Mouse (Mus musculus) brown adipose tissue, adult 24 weeks (tissue): ENCODE measurements around the gene Rcn1. TPM values are rescaled to one million over a fixed set of nuclear protein-coding genes. Genes with fewer than 3 reads are reported as not detected.

ENCODE experiments used
- H3K27ac ChIP-seq: fragments of 200-500 bp; replicated peaks from 2 replicates; pipeline ENCODE4 v1.5.1; 2012; ENCODE audit warnings: low read depth, mild to moderate bottlenecking, low read length
- H3K4me1 ChIP-seq: fragments of 200-500 bp; 2 replicates; pipeline ENCODE4 v1.6.1; 2012; ENCODE audit warnings: low read length, mixed read lengths; ENCODE audit not compliant: control insufficient read depth, insufficient read depth, insufficient read length
- H3K4me3 ChIP-seq: fragments of 200-500 bp; 2 replicates; pipeline ENCODE4 v1.5.1; 2012; ENCODE audit warnings: low read depth, mild to moderate bottlenecking, low read length, moderate library complexity; ENCODE audit not compliant: insufficient read depth
- polyA plus RNA-seq: library from polyadenylated mRNA; stranded (reverse); fragments of >200 nt; gene quantifications from 2 replicates; pipeline ENCODE4 v1.2.4, GENCODE M21; 2012; ENCODE audit not compliant: missing spikeins, insufficient read depth, insufficient read length

Rcn1 gene
- polyA plus RNA-seq, 1 experiment: 5.2 TPM

DNA sequence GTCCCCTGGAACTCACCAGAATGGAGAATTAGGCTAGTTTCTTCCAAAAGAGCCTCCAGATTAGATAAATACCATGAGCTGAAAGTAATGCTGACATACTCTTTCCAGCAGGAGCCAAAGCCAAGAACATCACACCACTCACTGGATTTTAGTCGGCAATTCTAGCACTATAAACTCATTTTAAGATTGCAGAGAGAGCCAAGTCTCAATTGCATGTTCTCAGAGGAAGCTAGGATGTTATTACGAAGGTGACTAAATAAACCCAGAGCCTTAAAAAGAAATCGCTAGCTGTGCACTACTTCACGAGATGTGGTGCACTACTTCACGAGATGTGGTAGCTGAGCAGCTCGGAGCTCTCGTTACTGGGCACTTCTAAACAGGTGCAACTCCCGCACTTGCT, 16.1 kb downstream of the Rcn1 start:
- no peak overlapping the region for H3K27ac ChIP-seq
- H3K4me3 ChIP-seq: no peak overlapping the region
- no peaks in the 10 kb centered on the region for H3K4me1 ChIP-seq

DNA sequence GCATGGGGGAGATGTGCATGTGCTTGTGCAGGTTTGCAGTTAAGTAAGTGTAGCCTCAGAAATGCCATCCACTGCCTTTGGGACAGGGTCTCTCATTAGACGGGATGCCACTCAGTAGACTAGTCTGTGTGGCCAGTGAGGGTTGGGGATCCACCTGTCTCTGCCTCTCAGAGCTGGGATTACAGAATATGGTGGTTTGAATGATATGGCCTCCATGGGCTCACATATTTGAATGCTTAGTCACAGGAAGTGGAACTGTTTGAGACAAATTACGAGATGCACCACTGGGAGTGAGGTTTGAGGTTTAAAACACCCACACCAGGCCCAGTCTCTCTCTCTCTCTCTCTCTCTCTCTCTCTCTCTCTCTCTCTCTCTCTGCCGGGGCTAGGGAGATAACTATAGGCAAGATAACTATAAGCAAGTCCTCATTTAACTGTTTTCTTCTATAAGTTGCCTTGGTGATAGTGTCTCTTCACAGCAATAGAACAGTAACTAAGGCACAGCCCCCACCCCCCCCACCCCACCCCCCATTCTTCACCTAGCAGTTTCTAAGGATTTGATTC, 18.3 kb downstream of the Rcn1 start:
- Histone ChIP-seq H3K4me3 (no peak overlapping the region), H3K27ac (no peak overlapping the region), H3K4me1 (no peaks in the 10 kb centered on the region; the same call in 1 of the 2 replicates)

DNA sequence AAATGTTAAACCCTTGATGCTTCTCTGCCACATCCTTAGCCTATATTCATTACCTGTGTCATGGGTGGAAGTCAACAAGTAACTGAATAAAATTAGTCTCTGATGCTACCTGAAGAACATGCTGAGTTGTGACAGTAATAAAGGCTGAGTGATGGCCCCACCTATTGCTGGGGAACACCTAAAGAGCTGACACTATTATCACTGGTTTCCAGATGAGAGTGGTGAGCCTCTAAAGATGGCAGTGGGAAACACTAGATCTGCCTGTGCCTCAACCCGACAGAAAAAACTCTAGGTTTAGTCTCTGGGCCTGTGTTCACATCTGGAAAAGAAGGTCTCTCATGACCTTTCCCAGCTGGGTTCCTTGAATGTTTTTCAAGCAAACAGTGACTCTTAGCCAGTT, 19.4 kb downstream of the Rcn1 start:
- no peak overlapping the region for H3K4me3 ChIP-seq
- H3K27ac ChIP-seq: no peak overlapping the region
- no peaks in the 10 kb centered on the region; the same call in 1 of the 2 replicates for H3K4me1 ChIP-seq

DNA sequence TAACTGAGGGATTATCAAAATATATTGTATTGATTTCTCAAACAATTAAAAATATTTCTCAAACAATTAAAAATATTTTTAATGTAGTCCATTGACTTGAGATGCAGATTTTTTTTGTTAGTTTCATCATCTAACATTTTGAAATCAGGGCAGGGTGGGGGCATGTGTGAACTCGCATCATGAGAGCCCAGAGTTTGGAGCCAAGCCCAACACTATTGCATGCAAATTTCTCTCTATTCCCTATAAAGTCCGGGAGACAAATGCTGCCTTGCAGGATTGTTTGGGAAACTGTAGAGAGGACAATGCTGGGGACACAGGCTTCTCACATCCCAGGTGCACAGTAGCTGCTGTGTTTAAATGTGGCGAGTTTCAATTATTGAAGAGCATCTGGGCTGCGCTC, 23.4 kb downstream of the Rcn1 start:
- Histone ChIP-seq H3K4me3 (no peak overlapping the region), H3K4me1 (no peaks in the 10 kb centered on the region; the same call in 1 of the 2 replicates), H3K27ac (no peak overlapping the region)

DNA sequence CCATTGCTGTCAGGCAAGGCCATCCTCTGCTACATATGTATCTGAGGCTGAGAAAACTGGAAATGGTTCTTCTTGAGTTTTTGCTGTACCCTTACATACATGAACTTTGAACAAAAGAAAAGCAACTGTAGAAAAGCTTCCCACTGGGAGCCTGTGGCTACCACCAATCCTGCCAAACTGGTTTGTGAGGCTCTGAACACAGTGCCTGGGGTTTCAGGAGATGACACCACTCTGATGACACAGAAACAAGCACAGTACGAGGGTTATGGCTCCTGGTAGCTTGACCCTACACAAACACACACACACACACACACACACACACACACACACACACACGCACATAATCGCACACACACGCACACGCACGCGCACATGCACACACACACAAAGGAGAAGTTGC, 23.9 kb downstream of the Rcn1 start:
- Histone ChIP-seq H3K4me3 (no peak overlapping the region), H3K4me1 (no peaks in the 10 kb centered on the region; the same call in 1 of the 2 replicates), H3K27ac (no peak overlapping the region)

DNA sequence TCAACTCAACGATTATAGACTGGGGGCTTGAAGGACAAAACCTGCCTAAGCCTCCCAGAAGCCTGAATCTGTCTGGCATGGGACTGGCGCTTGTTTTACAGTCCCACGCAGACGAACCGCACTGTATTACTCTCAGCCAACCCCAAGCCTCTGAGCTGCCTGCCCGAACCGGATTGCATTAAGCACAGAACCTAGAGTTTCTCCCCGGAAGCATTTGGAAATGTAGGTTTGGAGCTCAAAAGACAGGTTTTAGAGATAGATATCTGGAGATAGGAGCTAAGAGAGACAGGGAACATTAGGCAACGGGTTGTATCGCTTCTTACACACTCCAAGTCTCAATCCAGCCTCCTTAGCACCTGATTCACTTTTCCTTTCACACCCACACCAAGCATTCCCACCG, 25.5 kb downstream of the Rcn1 start:
- Histone ChIP-seq H3K27ac (no peak overlapping the region), H3K4me1 (no peaks in the 10 kb centered on the region; the same call in 1 of the 2 replicates), H3K4me3 (no peak overlapping the region)

- Histone ChIP-seq H3K4me1 (no peaks in the 10 kb centered on the region; the same call in 1 of the 2 replicates), H3K4me3 (no peak overlapping the region), H3K27ac (no peak overlapping the region)
Observed at GRCm38 (mm10) chr2:105372727-105373126, 26.4 kb downstream of the Rcn1 start.

GRCm38 (mm10) chr2:105372156-105372555, 27.0 kb downstream of the Rcn1 start:
- Histone ChIP-seq H3K4me3 (no peak overlapping the region), H3K27ac (no peak overlapping the region), H3K4me1 (no peaks in the 10 kb centered on the region; the same call in 1 of the 2 replicates)

DNA sequence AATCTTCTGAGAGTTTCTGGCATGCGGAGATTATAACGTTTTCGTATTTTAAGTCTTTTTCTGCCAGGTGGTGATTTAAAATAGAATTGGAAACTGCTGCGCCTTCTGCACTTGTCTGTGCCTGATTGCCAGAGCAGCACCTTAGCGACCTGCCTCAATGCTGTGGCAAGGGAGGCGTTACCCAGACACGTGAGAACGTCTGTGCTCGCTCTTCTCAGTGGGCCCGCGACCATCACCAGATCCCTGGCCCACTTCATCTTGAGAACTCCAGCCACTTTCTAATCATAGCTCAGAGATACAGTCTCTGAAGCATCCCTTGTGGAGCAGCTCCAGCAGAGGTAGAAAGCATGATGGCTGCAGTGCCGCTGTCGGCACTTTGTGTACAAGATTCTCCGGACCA, 28.4 kb downstream of the Rcn1 start:
- no peak overlapping the region for H3K27ac ChIP-seq
- no peak overlapping the region for H3K4me3 ChIP-seq
- no peaks in the 10 kb centered on the region for H3K4me1 ChIP-seq

DNA sequence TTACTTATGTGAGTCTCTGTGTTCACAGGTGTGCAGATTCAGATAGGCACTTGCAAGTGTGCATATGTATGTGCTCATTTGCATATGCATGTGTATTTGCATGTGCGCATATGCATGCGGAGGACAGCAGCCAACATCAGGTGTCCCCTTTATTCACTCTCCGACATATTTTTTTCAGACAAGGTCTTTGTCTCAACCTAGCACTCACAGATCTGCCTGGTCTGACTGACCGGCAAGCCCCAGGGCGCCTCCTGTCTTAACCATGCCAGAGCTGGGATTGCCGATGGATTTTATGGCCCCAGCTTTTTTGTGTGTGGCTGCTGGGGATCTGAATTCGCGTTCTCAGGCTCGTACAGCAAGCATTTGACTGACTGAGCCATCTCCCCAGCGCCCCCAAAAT, 28.9 kb downstream of the Rcn1 start:
- Histone ChIP-seq H3K4me1 (no peaks in the 10 kb centered on the region), H3K27ac (no peak overlapping the region), H3K4me3 (no peak overlapping the region)

DNA sequence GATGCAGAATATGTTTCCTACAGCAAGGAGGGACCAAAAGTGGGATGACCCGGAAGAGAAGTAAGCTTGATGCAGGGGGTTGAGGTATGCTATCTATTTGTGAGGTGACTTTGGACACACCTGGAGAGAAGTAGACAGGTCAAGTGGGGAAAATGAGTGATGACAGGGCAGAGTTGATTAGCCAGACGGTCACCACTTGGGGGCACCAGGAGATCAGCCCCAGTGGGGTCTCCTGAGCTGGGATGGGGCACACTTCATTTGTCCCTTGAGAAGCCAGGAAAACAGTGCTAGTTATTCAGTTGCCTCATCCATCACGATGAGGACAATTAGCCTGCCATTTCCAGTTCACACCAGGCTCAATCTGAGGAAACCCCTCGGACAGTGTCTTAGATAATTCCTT, 31.5 kb downstream of the Rcn1 start:
- H3K4me3 ChIP-seq: no peak overlapping the region
- H3K4me1 ChIP-seq: no peaks in the 10 kb centered on the region
- no peak overlapping the region for H3K27ac ChIP-seq

- H3K27ac ChIP-seq: no peak overlapping the region
- no peaks in the 10 kb centered on the region for H3K4me1 ChIP-seq
- no peak overlapping the region for H3K4me3 ChIP-seq
Observed at GRCm38 (mm10) chr2:105358040-105358439, 41.1 kb downstream of the Rcn1 start.

DNA sequence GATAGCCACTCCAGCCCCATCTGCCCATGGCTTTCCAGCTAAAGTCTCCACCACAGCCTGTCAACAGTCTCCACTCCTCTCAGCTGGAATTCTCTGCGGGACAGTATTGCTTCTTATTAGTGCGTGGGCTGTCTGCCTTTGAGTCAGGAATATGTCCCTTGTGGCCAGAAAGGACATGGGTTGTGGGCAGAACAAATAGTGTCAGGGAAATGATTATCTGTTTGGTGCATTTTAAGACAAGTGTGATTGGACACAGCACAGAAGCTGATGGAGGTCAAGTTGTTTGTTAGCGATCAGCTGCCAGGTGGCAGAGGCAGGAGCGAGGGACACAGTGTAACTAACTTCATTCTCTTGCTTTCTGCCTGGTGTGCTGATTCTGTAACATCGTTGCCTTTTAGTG, 42.3 kb downstream of the Rcn1 start:
- Histone ChIP-seq H3K4me1 (no peaks in the 10 kb centered on the region), H3K4me3 (no peak overlapping the region), H3K27ac (no peak overlapping the region)

- Histone ChIP-seq H3K27ac (no peak overlapping the region), H3K4me3 (no peak overlapping the region), H3K4me1 (no peaks in the 10 kb centered on the region)
Observed at GRCm38 (mm10) chr2:105348886-105349285, 50.2 kb downstream of the Rcn1 start.

- Histone ChIP-seq H3K27ac (no peak overlapping the region), H3K4me3 (no peak overlapping the region), H3K4me1 (no peaks in the 10 kb centered on the region)
Observed at GRCm38 (mm10) chr2:105339993-105340392, 59.1 kb downstream of the Rcn1 start.

GRCm38 (mm10) chr2:105337171-105337875, 61.8 kb downstream of the Rcn1 start:
- Histone ChIP-seq H3K27ac (no peak overlapping the region), H3K4me1 (no peaks in the 10 kb centered on the region), H3K4me3 (no peak overlapping the region)
